Comparison of ENCODE assay signal across 1 mouse cellular context in the genomic region with DNA sequence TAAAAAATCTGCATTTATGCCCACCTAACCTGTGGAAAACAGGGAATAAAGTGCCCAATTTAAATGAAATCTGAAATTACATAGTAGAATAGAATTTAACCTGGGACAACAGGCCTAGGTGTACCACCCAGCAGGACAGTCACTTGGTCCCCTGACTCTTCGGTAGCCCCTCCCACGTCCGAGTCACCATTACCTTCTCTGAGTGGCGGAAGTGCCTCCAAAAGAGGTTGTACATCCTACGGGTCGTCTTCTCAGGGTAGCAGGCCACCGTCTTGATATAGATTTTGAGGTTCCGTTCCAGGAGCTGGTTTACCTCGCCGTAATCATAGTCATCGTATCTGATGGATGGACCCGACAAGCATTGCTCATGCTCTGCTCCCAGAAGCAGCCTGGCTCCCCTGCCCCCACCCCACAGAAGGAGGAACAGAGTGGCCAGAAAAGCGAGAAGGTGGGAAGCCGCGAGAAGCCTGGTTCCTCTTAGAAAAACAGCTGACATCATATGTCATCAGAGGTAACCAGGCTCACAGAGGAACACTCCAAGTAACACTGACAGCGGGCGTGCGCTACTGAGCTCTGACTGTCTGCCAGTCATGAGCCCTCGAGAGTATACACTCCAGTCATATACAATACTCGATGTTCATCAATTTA.
TF ChIP-seq lines count a peak whose summit lies in the region.

No protein-coding gene starts in this region.

TF ChIP-seq in CH12.LX, 34 proteins besides CTCF, POLR2A, EP300 and RAD21:
- no peak for TF ChIP-seq TBP (conservative IDR thresholded peaks at IDR 0.05; ENCODE audit: low read depth, low read length)
- no peak for TF ChIP-seq POLR2AphosphoS2 (IDR thresholded peaks at IDR 0.05; ENCODE audit: low read depth, low read length)
- TF ChIP-seq ZNF384 (IDR thresholded peaks at IDR 0.05; ENCODE audit: low read depth, low read length): no peak
- no peak for TF ChIP-seq ZC3H11A (IDR thresholded peaks at IDR 0.05; ENCODE audit: low read depth, low read length)
- peak; percentile 33; the same call in 1 of the 2 replicates for TF ChIP-seq ETS1 (conservative IDR thresholded peaks at IDR 0.05; ENCODE audit: low read depth, low read length)
